Mouse (Mus musculus) MEL (cell line): Measurements from ENCODE around the gene Cdkl3.

Source experiments
- CTCF ChIP-seq, 3 experiments: IDR thresholded peaks in 2 of 3; conservative IDR thresholded peaks in 1 of 3; 2 replicates each; pipeline ENCODE4 v1.5.1; 2011 to 2012; ENCODE audit warnings: low read length in 3 of 3, low read depth in 2 of 3, mild to moderate bottlenecking in 2 of 3, improper control_type of control experiment in 1 of 3, inconsistent platforms in 1 of 3, mixed read lengths in 1 of 3, moderate library complexity in 1 of 3; ENCODE audit not compliant: control insufficient read depth in 1 of 3, insufficient read depth in 1 of 3, poor library complexity in 1 of 3, severe bottlenecking in 1 of 3
- E2F4 ChIP-seq: IDR thresholded peaks from 2 replicates; pipeline ENCODE4 v1.6.1; 2011; ENCODE audit warnings: low read depth, low read length, improper control_type of control experiment, borderline replicate concordance
- EP300 ChIP-seq, 2 experiments: IDR thresholded peaks; 2 replicates each; pipeline ENCODE4 v1.6.1; 2011; ENCODE audit warnings: improper control_type of control experiment in 2 of 2, low read length in 2 of 2, low read depth in 1 of 2, mild to moderate bottlenecking in 1 of 2
- HCFC1 ChIP-seq: IDR thresholded peaks from 2 replicates; pipeline ENCODE4 v1.6.1; 2012; ENCODE audit warnings: low read depth, mild to moderate bottlenecking, inconsistent platforms, low read length, improper control_type of control experiment, moderate library complexity
- MAFK ChIP-seq: IDR thresholded peaks from 2 replicates; pipeline ENCODE4 v1.6.1; 2011; ENCODE audit warnings: low read depth, mild to moderate bottlenecking, low read length, improper control_type of control experiment, borderline replicate concordance
- MAX ChIP-seq: IDR thresholded peaks from 2 replicates; pipeline ENCODE4 v1.6.1; 2011; ENCODE audit warnings: low read length, improper control_type of control experiment
- MEF2A ChIP-seq: IDR thresholded peaks from 2 replicates; pipeline ENCODE4 v1.6.1; 2014; ENCODE audit warnings: low read depth, mild to moderate bottlenecking, inconsistent platforms, low read length, improper control_type of control experiment; ENCODE audit not compliant: poor library complexity, insufficient replicate concordance, severe bottlenecking; ENCODE audit errors: extremely low read depth
- RCOR1 ChIP-seq: IDR thresholded peaks from 2 replicates; pipeline ENCODE4 v1.6.1; 2012; ENCODE audit warnings: low read depth, mild to moderate bottlenecking, inconsistent platforms, low read length, improper control_type of control experiment
- TCF12 ChIP-seq: IDR thresholded peaks from 2 replicates; pipeline ENCODE4 v1.6.1; 2014; ENCODE audit warnings: low read depth, mild to moderate bottlenecking, inconsistent platforms, low read length, improper control_type of control experiment, moderate library complexity

DNA sequence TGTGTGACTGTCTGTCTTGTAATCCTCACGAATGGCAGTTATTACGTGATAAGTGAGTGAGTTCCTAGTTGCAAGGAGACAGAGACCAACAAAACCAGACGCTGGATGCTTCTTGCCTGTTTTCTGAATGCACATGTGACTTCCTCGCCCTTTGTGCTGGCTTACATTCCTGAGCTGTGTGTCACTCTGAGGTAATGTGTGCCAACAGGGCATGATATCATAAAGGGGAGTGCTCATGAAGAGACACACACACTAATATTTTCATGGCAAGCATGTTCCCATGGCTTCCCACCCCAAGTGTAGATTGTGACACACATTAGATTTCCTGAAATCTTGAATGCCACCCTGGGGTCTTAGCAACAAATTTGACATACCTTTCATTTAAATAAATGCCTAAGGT, 73.9 kb downstream of the Cdkl3 start:
- TF ChIP-seq MEF2A (no peak), MAFK (no peak), E2F4 (no peak), EP300 (IDR thresholded peaks at IDR 0.05; ENCODE audit: low read depth in 1 of 2, low read length in 2 of 2) (no peak), MAX (no peak), CTCF (IDR thresholded peaks at IDR 0.05 in 2 of 3, conservative IDR thresholded peaks at IDR 0.05 in 1 of 3; ENCODE audit: control insufficient read depth in 1 of 3, insufficient read depth in 1 of 3, low read depth in 2 of 3, low read length in 3 of 3, poor library complexity in 1 of 3, severe bottlenecking in 1 of 3) (no peak), TCF12 (no peak), RCOR1 (no peak), HCFC1 (no peak)
